Mouse (Mus musculus): ENCODE results near the gene 1700008O03Rik.

DNA sequence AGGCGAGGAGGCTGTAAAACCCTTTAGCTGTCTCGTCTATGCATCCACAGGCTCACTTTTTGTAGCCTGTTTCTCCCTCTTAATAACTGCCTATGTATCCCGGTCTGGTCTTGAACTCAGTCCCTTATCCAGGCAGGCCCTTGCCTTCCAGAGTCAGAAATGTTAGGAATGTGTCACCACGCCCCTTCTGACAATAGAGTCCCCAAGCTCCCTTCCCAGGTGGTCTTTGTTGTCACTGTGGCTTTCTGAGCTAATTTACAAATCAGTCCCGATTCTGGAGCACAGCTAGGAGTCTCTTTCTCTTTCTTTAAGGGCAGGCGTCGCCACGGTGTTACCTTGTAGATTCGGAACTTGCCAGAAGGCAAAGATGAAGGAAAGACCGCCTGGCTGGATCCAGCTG, 10.4 kb downstream of the 1700008O03Rik start:
- TF ChIP-seq CTCF (IDR thresholded peaks at IDR 0.05; ENCODE audit: control insufficient read depth, insufficient read depth, insufficient replicate concordance, low read depth, low read length), result no peak
- no peak for TF ChIP-seq POLR2A (IDR thresholded peaks at IDR 0.05; ENCODE audit: control insufficient read depth, low read depth, low read length)
